Mouse (Mus musculus) heart, embryonic 15.5 days (tissue): Measurements from ENCODE around the gene Synj1. TPM values are rescaled to one million over a fixed set of nuclear protein-coding genes. Genes with fewer than 3 reads are reported as not detected.

ENCODE experiments used
- ATAC-seq: fragments of 200-750 bp; cut with Nextera tagmentation; replicated peaks from 2 replicates; pipeline ENCODE4 v1.8.0; 2017; ENCODE audit warnings: low read depth, moderate TSS enrichment; ENCODE audit not compliant: insufficient number of reproducible peaks, insufficient read depth, low FRiP score
- H3K27ac ChIP-seq: fragments of 300-500 bp; sonication (generic); 2 replicates; pipeline ENCODE4 v1.5.1; 2015; ENCODE audit warnings: mild to moderate bottlenecking, inconsistent platforms
- H3K27me3 ChIP-seq: fragments of 300-500 bp; sonication (generic); 2 replicates; pipeline ENCODE4 v1.6.1; 2015; ENCODE audit warnings: inconsistent platforms
- H3K36me3 ChIP-seq: fragments of 300-500 bp; sonication (generic); 2 replicates; pipeline ENCODE4 v1.6.1; 2015; ENCODE audit warnings: mild to moderate bottlenecking, inconsistent platforms
- H3K4me1 ChIP-seq: fragments of 300-500 bp; sonication (generic); replicated peaks from 2 replicates; pipeline ENCODE4 v1.6.1; 2015; ENCODE audit warnings: inconsistent platforms
- H3K4me2 ChIP-seq: fragments of 300-500 bp; sonication (generic); 2 replicates; pipeline ENCODE4 v1.6.1; 2015; ENCODE audit warnings: inconsistent platforms, mild to moderate bottlenecking, moderate library complexity
- H3K4me3 ChIP-seq: fragments of 300-500 bp; sonication (generic); 2 replicates; pipeline ENCODE4 v1.5.1; 2015; ENCODE audit warnings: mild to moderate bottlenecking, inconsistent platforms
- H3K9ac ChIP-seq: fragments of 300-500 bp; sonication (generic); 2 replicates; pipeline ENCODE4 v1.6.1; 2015; ENCODE audit warnings: mild to moderate bottlenecking, inconsistent platforms
- H3K9me3 ChIP-seq: fragments of 300-500 bp; sonication (generic); replicated peaks from 2 replicates; pipeline ENCODE4 v1.6.1; 2016; ENCODE audit warnings: inconsistent platforms
- WGBS: fragments of 180-500 bp; shearing (Covaris S2); methylation state at CpG from one replicate; pipeline ENCODE4 v1.1.7; 2015; ENCODE audit warnings: mixed read lengths; 5-methylcytosine and 5-hydroxymethylcytosine counted together
- polyA plus RNA-seq: library from polyadenylated mRNA; unstranded; fragments of >200 nt; fragmentation: Nextera tagmentation; extraction: Ambion mirVana; gene quantifications from 2 replicates; pipeline ENCODE4 v1.2.1, GENCODE M21; 2015

Synj1 gene
- polyA plus RNA-seq, 1 experiment from 2014 or later, result 10.3 TPM

DNA sequence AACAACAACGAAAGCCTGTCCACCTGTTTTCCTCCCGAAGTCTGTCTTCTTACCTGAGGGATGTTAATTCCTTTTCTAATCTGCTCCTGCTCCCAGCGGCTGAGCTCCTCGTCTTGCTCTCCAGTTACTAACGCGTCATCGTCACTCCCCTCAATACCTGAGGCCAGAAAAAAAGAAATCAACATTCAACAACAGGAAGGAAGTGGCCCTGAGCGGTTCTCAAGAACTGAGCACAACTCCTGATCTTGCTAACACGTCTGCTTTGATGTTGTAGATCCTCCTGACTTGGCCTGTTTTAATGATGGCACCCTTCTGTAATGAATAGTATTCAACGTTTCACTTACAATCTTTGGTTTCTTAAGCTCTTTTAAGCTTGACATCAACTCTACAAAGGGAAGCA, 24.8 kb upstream of the Synj1 start:
- no peak for ATAC-seq
- Histone ChIP-seq H3K27ac (no peak overlapping the region), H3K4me1 (no peaks in the 10 kb centered on the region), H3K27me3 (no peaks in the 10 kb centered on the region), H3K4me3 (no peak overlapping the region), H3K36me3 (peaks cover 67% of the 10 kb centered on the region), H3K9ac (no peak overlapping the region), H3K4me2 (no peak overlapping the region), H3K9me3 (no peaks in the 10 kb centered on the region)
- WGBS, result 87% methylated on average over 10 of the region's 10 CpGs

DNA sequence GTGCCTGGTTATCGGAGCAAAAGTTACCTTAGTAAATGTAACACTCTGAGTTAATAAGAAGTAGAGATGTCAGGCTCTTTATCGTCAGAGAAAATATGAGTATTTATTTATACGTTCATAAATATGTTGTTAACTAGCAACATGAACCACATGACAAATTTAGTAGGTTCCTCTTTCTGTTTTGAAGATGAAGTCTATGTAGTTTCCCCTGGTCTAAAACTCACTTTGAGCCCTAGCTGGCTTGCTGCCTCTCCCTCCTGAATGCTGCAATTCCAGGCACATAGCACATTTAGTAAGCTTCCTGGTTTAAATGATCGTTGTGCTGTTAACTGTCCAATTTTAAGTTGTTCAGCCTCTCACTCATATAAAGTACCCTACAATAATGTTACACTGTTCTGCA, 19.6 kb upstream of the Synj1 start:
- no peaks in the 10 kb centered on the region for H3K9me3 ChIP-seq
- H3K36me3 ChIP-seq, result peaks cover 90% of the 10 kb centered on the region
- H3K27ac ChIP-seq, result no peak overlapping the region
- ATAC-seq, result no peak
- 89% methylated on average over 4 of the region's 4 CpGs for WGBS
- H3K4me3 ChIP-seq, result no peak overlapping the region
- H3K27me3 ChIP-seq, result no peaks in the 10 kb centered on the region
- H3K4me2 ChIP-seq, result no peak overlapping the region
- no peak overlapping the region for H3K9ac ChIP-seq
- H3K4me1 ChIP-seq, result no peaks in the 10 kb centered on the region

DNA sequence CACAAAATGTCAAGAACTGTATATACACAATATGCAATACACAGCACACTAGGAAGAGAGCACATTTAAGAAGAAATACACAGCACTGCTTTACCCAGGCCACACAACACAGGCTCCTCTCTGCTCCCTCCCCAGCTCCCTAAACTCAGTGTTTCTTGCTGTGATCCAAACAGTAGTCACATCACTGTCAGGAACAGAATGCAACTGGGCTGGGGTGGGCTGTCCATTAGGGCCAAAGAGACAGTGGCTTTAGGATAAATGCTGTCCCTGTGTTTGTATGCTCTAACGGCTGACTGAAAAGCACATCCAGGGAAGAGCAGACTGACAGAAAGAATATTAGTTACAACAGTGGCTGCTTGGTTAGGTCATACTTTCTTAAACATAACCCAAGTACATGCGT, 18.8 kb upstream of the Synj1 start:
- Histone ChIP-seq H3K9ac (no peak overlapping the region), H3K4me1 (no peaks in the 10 kb centered on the region), H3K9me3 (no peaks in the 10 kb centered on the region), H3K27ac (no peak overlapping the region), H3K4me2 (no peak overlapping the region), H3K27me3 (no peaks in the 10 kb centered on the region), H3K36me3 (peaks cover 92% of the 10 kb centered on the region), H3K4me3 (no peak overlapping the region)
- WGBS, result 86% methylated on average over 2 of the region's 2 CpGs
- ATAC-seq, result no peak

DNA sequence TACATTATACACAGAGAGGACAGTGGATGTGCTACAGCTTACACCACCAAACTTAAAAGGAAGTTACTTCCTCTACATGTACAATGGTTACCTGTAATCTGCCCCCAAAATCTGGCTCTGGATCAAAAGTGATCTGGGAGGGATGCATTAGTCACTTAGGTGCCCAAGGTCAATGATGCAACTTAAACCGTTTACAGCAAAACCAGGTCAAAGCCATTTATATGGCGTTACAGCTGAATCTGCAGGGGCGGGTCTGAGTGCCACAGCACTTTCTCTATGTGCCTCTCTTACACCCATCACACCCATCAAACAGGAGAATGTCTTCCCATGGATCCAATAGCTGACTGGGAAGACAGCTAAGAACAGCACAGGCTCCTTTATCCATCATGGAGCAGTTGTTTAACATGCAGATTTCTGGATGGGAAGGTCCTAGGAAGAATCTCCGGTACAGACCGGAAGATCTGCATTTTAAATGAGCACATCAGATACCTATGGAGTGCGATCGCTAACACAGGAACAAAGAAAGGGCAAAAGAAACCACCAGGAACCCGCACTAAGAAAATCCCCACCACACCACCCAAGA, 18.1 kb upstream of the Synj1 start:
- Histone ChIP-seq H3K4me3 (no peak overlapping the region), H3K36me3 (peaks cover 93% of the 10 kb centered on the region), H3K9me3 (no peaks in the 10 kb centered on the region), H3K4me2 (no peak overlapping the region), H3K27me3 (no peaks in the 10 kb centered on the region), H3K27ac (no peak overlapping the region), H3K9ac (no peak overlapping the region), H3K4me1 (no peaks in the 10 kb centered on the region)
- no peak for ATAC-seq
- 91% methylated on average over 8 of the region's 8 CpGs for WGBS

DNA sequence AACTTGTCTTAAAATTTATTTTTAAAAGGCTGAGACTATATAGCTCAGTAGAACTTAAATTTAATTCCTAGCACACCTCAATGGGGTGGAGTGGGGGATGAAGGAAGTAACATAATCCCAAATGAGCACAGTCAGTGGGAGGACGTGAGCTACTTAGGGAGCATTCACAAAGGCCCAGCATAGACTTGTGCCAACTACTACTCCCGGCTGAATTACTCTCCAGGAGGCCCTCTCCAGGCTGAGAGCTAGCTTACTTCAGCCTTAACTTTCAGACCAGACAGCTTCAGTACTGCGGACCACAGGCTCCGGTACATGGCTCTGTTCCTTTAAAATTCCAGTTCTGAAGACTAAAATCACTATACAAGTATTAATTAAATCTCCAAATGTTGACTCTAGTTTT, 15.2 kb upstream of the Synj1 start:
- peaks cover 90% of the 10 kb centered on the region for H3K36me3 ChIP-seq
- no peak overlapping the region for H3K4me2 ChIP-seq
- ATAC-seq, result no peak

DNA sequence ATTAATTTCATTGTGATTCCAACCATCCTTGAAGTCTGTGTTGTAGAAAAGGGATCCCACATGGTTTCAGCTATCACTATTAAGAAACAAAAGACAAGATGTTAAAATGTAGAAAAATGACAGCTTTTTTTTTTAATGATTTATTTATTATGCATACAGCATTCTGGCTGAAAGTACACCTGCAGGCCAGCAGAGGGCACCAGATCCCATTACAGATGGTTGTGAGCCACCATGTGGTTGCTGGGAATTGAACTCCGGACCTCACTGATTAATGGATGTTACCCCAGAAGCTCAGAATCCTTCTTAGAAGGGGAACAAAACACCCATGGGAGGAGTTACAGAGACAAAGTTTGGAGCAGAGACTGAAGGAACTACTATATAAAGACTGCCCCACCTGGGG, 12.3 kb upstream of the Synj1 start:
- no peaks in the 10 kb centered on the region for H3K27me3 ChIP-seq
- H3K36me3 ChIP-seq, result peaks cover 94% of the 10 kb centered on the region
- no peaks in the 10 kb centered on the region for H3K4me1 ChIP-seq
- no peak overlapping the region for H3K9ac ChIP-seq
- 90% methylated on average over 1 of the region's 1 CpGs for WGBS
- no peak overlapping the region for H3K27ac ChIP-seq
- ATAC-seq, result no peak
- no peak overlapping the region for H3K4me2 ChIP-seq
- no peak overlapping the region for H3K4me3 ChIP-seq
- no peaks in the 10 kb centered on the region for H3K9me3 ChIP-seq

More for the DNA sequence above, 15.2 kb upstream of the Synj1 start:
- H3K4me1 ChIP-seq, result no peaks in the 10 kb centered on the region
- WGBS, result 91% methylated on average over 4 of the region's 4 CpGs
- H3K4me3 ChIP-seq, result no peak overlapping the region
- no peak overlapping the region for H3K27ac ChIP-seq
- H3K27me3 ChIP-seq, result no peaks in the 10 kb centered on the region
- H3K9me3 ChIP-seq, result no peaks in the 10 kb centered on the region
- H3K9ac ChIP-seq, result no peak overlapping the region

DNA sequence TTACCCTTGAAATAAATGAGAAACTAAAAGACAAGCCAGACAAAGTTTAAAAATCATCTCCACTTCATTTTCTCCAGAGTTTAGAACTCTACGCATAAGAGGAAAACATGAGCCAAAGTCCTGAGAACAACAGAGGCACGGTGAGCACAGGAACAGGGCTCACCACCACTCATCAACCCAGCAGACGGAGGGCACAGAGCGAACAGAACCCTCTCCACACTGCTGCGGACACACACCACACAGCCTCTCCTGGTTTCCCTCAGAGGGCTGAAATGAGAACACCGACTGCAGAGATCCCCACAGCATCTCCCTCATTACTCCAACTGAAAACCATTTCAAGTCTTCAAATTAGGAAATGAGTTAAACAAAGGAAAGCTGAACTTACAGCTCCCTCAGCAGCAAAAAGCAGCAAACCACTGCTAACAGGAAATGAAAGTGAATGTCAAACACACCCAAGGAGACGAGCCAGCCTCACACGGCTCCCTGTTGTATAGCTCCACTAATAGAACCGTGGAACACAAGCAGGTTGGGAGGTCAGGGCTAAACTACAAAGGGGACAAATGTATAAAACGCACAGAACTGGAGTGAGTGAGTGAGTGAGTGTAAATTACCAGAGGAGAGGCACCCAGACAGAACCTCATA, 9.9 kb upstream of the Synj1 start:
- Histone ChIP-seq H3K4me1 (no peaks in the 10 kb centered on the region), H3K9me3 (no peaks in the 10 kb centered on the region), H3K9ac (no peak overlapping the region), H3K36me3 (peaks cover 89% of the 10 kb centered on the region), H3K4me3 (no peak overlapping the region), H3K4me2 (no peak overlapping the region), H3K27me3 (no peaks in the 10 kb centered on the region), H3K27ac (no peak overlapping the region)
- WGBS, result 86% methylated on average over 10 of the region's 10 CpGs
- ATAC-seq, result no peak

DNA sequence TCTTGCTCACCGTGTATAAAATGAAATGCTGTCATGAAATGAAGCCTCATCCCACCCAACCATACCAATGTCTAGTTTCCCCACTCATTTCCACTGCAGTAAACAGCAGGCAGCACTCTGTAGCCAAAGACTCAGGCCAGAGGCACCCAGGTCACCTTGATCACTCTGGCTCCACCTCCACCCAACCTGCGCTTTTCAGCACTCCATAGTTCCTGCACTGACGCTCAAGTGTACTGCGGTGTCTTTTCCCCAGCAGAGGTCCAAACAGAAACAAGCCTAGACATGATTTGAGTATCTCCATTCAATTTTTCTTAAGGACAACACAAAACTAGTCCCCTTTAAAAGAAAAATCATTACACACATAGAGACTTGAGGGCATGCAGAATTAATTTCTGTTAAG, 8.4 kb upstream of the Synj1 start:
- 87% methylated on average over 4 of the region's 4 CpGs for WGBS
- Histone ChIP-seq H3K9ac (no peak overlapping the region), H3K36me3 (peaks cover 86% of the 10 kb centered on the region), H3K4me3 (no peak overlapping the region), H3K9me3 (no peaks in the 10 kb centered on the region), H3K4me1 (no peaks in the 10 kb centered on the region), H3K27ac (no peak overlapping the region), H3K27me3 (no peaks in the 10 kb centered on the region), H3K4me2 (no peak overlapping the region)
- ATAC-seq, result no peak

DNA sequence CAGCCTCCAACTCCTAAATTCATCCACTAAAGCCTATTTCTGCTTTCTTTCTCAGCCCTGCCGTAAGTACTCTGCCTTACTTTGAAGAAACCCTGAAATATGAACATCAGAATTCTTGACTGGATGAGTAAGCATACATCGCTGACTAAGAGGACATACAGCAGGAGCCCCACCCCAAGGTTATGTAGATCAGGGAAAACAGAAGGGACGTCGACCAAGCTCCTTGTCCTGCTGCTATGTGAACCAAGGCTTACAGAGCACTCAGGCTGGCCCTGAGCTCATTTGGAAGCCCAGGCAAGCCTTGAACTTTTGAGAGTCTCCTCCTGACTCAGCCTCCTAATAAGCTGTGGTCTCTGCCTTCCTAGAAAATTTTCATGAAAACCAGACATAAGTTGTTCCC, 4.7 kb upstream of the Synj1 start:
- H3K4me1 ChIP-seq, result peaks cover 8% of the 10 kb centered on the region
- 87% methylated on average over 4 of the region's 4 CpGs for WGBS
- H3K27ac ChIP-seq, result no peak overlapping the region
- ATAC-seq, result no peak
- H3K4me2 ChIP-seq, result no peak overlapping the region
- H3K9ac ChIP-seq, result no peak overlapping the region
- no peaks in the 10 kb centered on the region for H3K9me3 ChIP-seq
- H3K36me3 ChIP-seq, result peaks cover 57% of the 10 kb centered on the region
- no peaks in the 10 kb centered on the region for H3K27me3 ChIP-seq
- no peak overlapping the region for H3K4me3 ChIP-seq

DNA sequence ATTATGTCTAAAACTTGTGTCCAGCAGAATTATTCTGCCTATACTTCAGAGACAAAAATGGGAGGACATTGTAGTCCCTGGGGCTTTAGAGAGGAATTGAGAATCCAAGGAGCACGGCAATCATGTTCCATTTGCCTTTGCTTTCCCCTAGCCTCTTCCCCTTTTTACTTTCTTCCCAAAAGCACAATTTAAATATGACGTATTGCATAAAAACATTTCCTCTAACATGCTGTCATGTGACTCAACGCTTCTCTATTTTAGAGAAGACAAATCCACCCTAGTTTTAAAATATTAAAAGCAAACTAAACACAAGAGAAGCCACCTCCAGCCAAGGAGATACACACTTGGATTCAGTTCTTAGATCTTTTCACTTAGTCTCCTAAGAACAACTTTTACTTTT, 739 bp upstream of the Synj1 start:
- Histone ChIP-seq H3K4me3 (peak overlapping the region; percentile 100), H3K9me3 (no peaks in the 10 kb centered on the region), H3K27me3 (no peaks in the 10 kb centered on the region), H3K4me1 (peaks cover 16% of the 10 kb centered on the region), H3K27ac (peak overlapping the region; percentile 93), H3K9ac (0 out of 2 replicates have a peak overlapping the region, but pooled peaks have one; percentile 97), H3K36me3 (peaks cover 21% of the 10 kb centered on the region), H3K4me2 (peak overlapping the region; percentile 77)
- 33% methylated on average over 3 of the region's 3 CpGs for WGBS
- ATAC-seq, result no peak

DNA sequence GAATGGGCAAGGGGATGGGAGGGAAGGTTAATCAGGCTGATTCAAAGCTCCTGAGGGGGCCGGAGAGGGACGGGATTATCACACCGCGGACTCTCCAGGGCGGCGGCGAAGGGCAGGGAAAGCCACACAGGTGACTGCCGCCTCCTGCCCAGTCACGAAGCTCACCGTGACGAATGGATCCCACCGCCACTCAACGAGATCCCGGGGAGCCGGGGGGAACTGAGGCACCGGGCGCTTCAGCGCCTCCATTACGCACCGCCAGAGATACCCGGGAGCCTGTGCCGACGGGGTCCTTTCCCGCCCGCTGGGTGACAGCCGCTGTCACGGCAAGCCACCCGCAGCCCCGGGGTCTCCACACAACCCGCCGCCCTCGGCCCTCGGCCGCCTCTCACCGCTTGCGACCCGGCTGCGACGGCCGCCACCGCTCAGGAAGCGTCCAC, 507 bp downstream of the Synj1 start:
- Histone ChIP-seq H3K27ac (peak overlapping the region; percentile 93), H3K27me3 (no peaks in the 10 kb centered on the region), H3K36me3 (peaks cover 13% of the 10 kb centered on the region), H3K4me2 (peak overlapping the region; percentile 77), H3K4me1 (peaks cover 16% of the 10 kb centered on the region), H3K4me3 (peak overlapping the region; percentile 100), H3K9ac (peak overlapping the region; percentile 97), H3K9me3 (no peaks in the 10 kb centered on the region)
- WGBS, result under 1% methylated on average over 42 of the region's 42 CpGs
- peak; percentile 45 for ATAC-seq

DNA sequence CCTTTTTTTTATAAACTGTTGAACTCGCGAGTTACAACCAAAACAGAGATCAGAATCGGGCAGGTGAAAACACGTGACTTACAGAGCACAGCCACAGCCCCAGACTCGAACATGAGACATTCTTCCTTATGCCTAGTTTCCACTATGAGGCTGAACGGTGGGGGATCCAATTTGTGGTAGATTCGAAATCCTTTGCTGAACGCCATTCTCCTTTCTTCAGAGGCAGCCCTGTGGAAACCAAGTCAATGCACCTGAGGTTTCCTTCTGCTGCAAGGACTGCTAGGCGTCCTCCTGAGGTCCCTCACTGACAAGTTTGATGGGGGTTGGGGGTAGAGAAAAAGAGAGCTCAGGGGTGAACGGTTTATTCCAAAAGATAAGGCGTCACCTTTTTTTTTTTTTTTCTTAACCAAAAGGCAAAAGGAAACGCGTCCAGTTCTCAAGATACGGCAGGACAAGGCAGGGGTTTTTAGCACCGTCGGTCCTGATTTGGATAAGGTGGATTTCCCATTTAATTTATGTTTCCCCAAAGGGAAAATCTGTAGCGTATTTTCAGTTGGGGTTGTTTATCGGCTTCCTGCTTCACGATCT, 1.1 kb downstream of the Synj1 start:
- H3K9ac ChIP-seq, result peak overlapping the region; percentile 97
- peak overlapping the region; percentile 77 for H3K4me2 ChIP-seq
- H3K4me1 ChIP-seq, result peaks cover 16% of the 10 kb centered on the region
- ATAC-seq, result no peak
- 1% methylated on average over 19 of the region's 19 CpGs for WGBS
- no peaks in the 10 kb centered on the region for H3K27me3 ChIP-seq
- H3K4me3 ChIP-seq, result peak overlapping the region; percentile 100
- peaks cover 7% of the 10 kb centered on the region for H3K36me3 ChIP-seq
- peak overlapping the region; percentile 93 for H3K27ac ChIP-seq
- H3K9me3 ChIP-seq, result no peaks in the 10 kb centered on the region
